Mouse (Mus musculus) stomach, postnatal 0 days (tissue): ENCODE data around the gene Ralgds.

Experiments
- CTCF ChIP-seq: IDR thresholded peaks from 2 replicates; pipeline ENCODE4 v1.5.1; 2016; ENCODE audit warnings: antibody characterized with exemption, low read depth, mild to moderate bottlenecking, moderate library complexity
- EP300 ChIP-seq: optimal IDR thresholded peaks from 2 replicates; pipeline ENCODE3; 2016; ENCODE audit warnings: antibody characterized with exemption

DNA sequence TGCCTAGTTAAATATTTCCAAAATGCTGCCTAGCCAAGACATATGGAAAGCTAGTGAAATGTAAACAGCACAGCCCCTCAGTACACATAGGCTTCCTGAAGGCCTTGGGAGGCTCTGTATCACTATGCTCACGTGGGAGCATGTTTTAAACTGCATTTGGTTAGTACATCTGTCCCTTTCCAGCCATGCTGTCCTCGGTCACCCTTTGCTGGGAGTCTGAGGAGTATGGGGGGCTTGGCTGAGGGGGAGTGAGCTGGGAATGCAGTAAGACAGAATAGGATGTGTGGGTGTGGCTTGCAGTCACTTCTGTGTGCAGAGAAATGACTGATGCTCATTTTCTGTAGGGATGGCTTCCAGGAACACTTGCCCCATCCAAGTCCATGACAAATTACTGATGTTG lies 72.8 kb downstream of the Ralgds start:
- TF ChIP-seq CTCF (no peak), EP300 (no peak)
